Mouse (Mus musculus) thymus, adult 2 months (tissue): ENCODE results near the gene Zfr2. TPM values are rescaled to one million over a fixed set of nuclear protein-coding genes. Genes with fewer than 3 reads are reported as not detected.
"Not testable (repeated sequence)": the region's sequence is repeated elsewhere in the genome, so short reads cannot be mapped to it uniquely, and the experiment has no call there.

Experiments used
- DNase-seq: peaks from one replicate; pipeline ENCODE4 v3.0.0; 2021
- H3K27ac ChIP-seq: fragments of 200-500 bp; 2 replicates; pipeline ENCODE4 v1.5.1; 2012; ENCODE audit warnings: low read length, control low read depth; ENCODE audit not compliant: control insufficient read depth, insufficient read depth
- H3K27me3 ChIP-seq: fragments of 200-500 bp; 2 replicates; pipeline ENCODE4 v1.6.1; 2012; ENCODE audit warnings: mild to moderate bottlenecking, low read length, moderate library complexity, mixed read lengths; ENCODE audit not compliant: control insufficient read depth, insufficient read depth
- H3K36me3 ChIP-seq: fragments of 200-500 bp; 2 replicates; pipeline ENCODE4 v1.6.1; 2012; ENCODE audit warnings: mild to moderate bottlenecking, low read length, moderate library complexity; ENCODE audit not compliant: control insufficient read depth, insufficient read depth
- H3K4me1 ChIP-seq: fragments of 200-500 bp; replicated peaks from 2 replicates; pipeline ENCODE4 v1.6.1; 2012; ENCODE audit warnings: low read length; ENCODE audit not compliant: control insufficient read depth, insufficient read depth
- H3K4me3 ChIP-seq: fragments of 200-500 bp; 2 replicates; pipeline ENCODE4 v1.5.1; 2012; ENCODE audit warnings: mild to moderate bottlenecking, low read length, control low read depth, moderate library complexity; ENCODE audit not compliant: control insufficient read depth, insufficient read depth
- CTCF ChIP-seq: fragments of 200-500 bp; IDR thresholded peaks from 2 replicates; pipeline ENCODE4 v1.5.1; 2012; ENCODE audit warnings: mild to moderate bottlenecking, control low read depth, low read length, moderate library complexity, borderline replicate concordance; ENCODE audit not compliant: control insufficient read depth, poor library complexity, insufficient read depth; ENCODE audit errors: extremely low read depth
- POLR2A ChIP-seq: fragments of 200-500 bp; IDR thresholded peaks from 2 replicates; pipeline ENCODE4 v1.6.1; 2012; ENCODE audit warnings: mild to moderate bottlenecking, low read length, control low read depth, moderate library complexity; ENCODE audit not compliant: control insufficient read depth, poor library complexity, insufficient read depth; ENCODE audit errors: extremely low read depth
- WGBS: fragments of 180-500 bp; shearing (Covaris S2); methylation state at CpG from one replicate; pipeline ENCODE4 v1.1.7; 2018; 5-methylcytosine and 5-hydroxymethylcytosine counted together
- polyA plus RNA-seq: library from polyadenylated mRNA; depleted of rRNA; stranded (reverse); fragments of >200 nt; gene quantifications from 2 replicates; pipeline ENCODE4 v1.2.3, GENCODE M21; 2012

The Zfr2 gene
- polyA plus RNA-seq, 1 experiment = 9.6 TPM

- Histone ChIP-seq H3K36me3 (no peaks in the 10 kb centered on the region), H3K4me1 (peaks cover 3% of the 10 kb centered on the region; the same call in 1 of the 2 replicates), H3K27ac (no peak overlapping the region), H3K4me3 (no peak overlapping the region), H3K27me3 (no peaks in the 10 kb centered on the region)
- TF ChIP-seq POLR2A (no peak), CTCF (no peak)
- WGBS = 65% methylated on average over 5 of the region's 5 CpGs
- no peak for DNase-seq
Observed at GRCm38 (mm10) chr10:81221402-81222015, 11.4 kb upstream of the Zfr2 start.

- H3K4me1 ChIP-seq, H3K4me3 ChIP-seq, H3K27me3 ChIP-seq, DNase-seq, H3K27ac ChIP-seq, H3K36me3 ChIP-seq: not testable (repeated sequence)
- WGBS = 75% methylated on average over 2 of the region's 2 CpGs
Observed at GRCm38 (mm10) chr10:81223731-81224130, 9.2 kb upstream of the Zfr2 start.

GRCm38 (mm10) chr10:81229735-81230437, 3.1 kb upstream of the Zfr2 start:
- Histone ChIP-seq H3K36me3 (no peaks in the 10 kb centered on the region), H3K27ac (no peak overlapping the region), H3K4me1 (peaks cover 30% of the 10 kb centered on the region), H3K27me3 (no peaks in the 10 kb centered on the region), H3K4me3 (peak overlapping the region; percentile 22)
- no peak for DNase-seq
- TF ChIP-seq POLR2A (no peak), CTCF (no peak)
- WGBS = 13% methylated on average over 20 of the region's 20 CpGs

- WGBS = 12% methylated on average over 27 of the region's 27 CpGs
- no peak within 1 kb of the TSS for H3K27ac ChIP-seq
- H3K4me3 ChIP-seq = peak within 1 kb of the TSS; percentile 22
- peaks cover 30% of the 10 kb centered on the region for H3K4me1 ChIP-seq
- H3K36me3 ChIP-seq = no peaks in the 10 kb centered on the region
- DNase-seq = no peak
- TF ChIP-seq CTCF = peak; percentile 39; the same call in 1 of the 2 replicates
- TF ChIP-seq POLR2A = no peak
- H3K27me3 ChIP-seq = no peaks in the 10 kb centered on the region
Observed at GRCm38 (mm10) chr10:81230438-81231332, 2.3 kb upstream of the Zfr2 start, which contains the start of gene Atcay. Gene Atcay, minus strand, starts transcription at chr10:81230833.

- H3K27me3 ChIP-seq = no peaks in the 10 kb centered on the region
Observed at GRCm38 (mm10) chr10:81231436-81231835, 1.5 kb upstream of the Zfr2 start.

GRCm38 (mm10) chr10:81233226-81233585, 251 bp downstream of the Zfr2 start:
- WGBS = 4% methylated on average over 28 of the region's 28 CpGs
- TF ChIP-seq CTCF (no peak), POLR2A (no peak)
- H3K4me3 ChIP-seq = peak overlapping the region; percentile 47
- no peaks in the 10 kb centered on the region for H3K27me3 ChIP-seq
- peaks cover 37% of the 10 kb centered on the region for H3K4me1 ChIP-seq
- H3K36me3 ChIP-seq = no peaks in the 10 kb centered on the region
- DNase-seq = no peak
- H3K27ac ChIP-seq = no peak overlapping the region

More at GRCm38 (mm10) chr10:81231436-81231835, 1.5 kb upstream of the Zfr2 start:
- Histone ChIP-seq H3K4me3 (no peak overlapping the region), H3K27ac (no peak overlapping the region), H3K4me1 (peaks cover 30% of the 10 kb centered on the region), H3K36me3 (no peaks in the 10 kb centered on the region)
- DNase-seq = no peak
- 61% methylated on average over 7 of the region's 7 CpGs for WGBS
- TF ChIP-seq POLR2A (no peak), CTCF (no peak)
